Mouse (Mus musculus) v-Abl transformed pro-B cells (cell line): ENCODE results near the gene Fhad1.

Experiments used
- in situ Hi-C, 2 experiments: fragments of 400-800 bp; cut with MboI; formaldehyde crosslinking; loops; one replicate each; pipeline ENCODE4 v1.15.1; 2025; ENCODE audit not compliant: unreplicated experiment in 2 of 2

Fhad1 gene

GRCm38 (mm10) chr4:141853437-141853836 is 161.4 kb downstream of the Fhad1 start:
- in situ Hi-C loops, result loop anchor here (10.0 to 25.0 kb wide), 4 partner anchors 1381 to 1559 kb away; partner anchors contain the start of genes Pramef8 (in 1 of the 2) and Pramel1 (in 1 of the 2)

GRCm38 (mm10) chr4:141845999-141846398 is 168.9 kb downstream of the Fhad1 start, which contains the start of gene Ctrc:
Gene Ctrc, minus strand, starts transcription at chr4:141846359.
- in situ Hi-C loops, result loop anchor here in 1 of 2 experiments (25.0 kb wide), 1 partner anchor 434 kb away; the partner anchor contains the start of genes Clcnkb and Hspb7
